Mouse (Mus musculus) myocyte (in vitro differentiated cells): ENCODE data around the gene Slc5a4a.

Experiments
- E2F4 ChIP-seq: IDR thresholded peaks from one replicate; pipeline ENCODE4 v1.6.1; 2011; ENCODE audit warnings: mild to moderate bottlenecking, control low read depth, moderate library complexity; ENCODE audit not compliant: insufficient read depth
- POLR2A ChIP-seq: IDR thresholded peaks from one replicate; pipeline ENCODE4 v1.6.1; 2011; ENCODE audit warnings: low read depth, mild to moderate bottlenecking, control low read depth, moderate library complexity; ENCODE audit not compliant: insufficient read length
- SRF ChIP-seq: IDR thresholded peaks from one replicate; pipeline ENCODE4 v1.6.1; 2011; ENCODE audit warnings: low read depth; ENCODE audit not compliant: control insufficient read depth, insufficient read length

DNA sequence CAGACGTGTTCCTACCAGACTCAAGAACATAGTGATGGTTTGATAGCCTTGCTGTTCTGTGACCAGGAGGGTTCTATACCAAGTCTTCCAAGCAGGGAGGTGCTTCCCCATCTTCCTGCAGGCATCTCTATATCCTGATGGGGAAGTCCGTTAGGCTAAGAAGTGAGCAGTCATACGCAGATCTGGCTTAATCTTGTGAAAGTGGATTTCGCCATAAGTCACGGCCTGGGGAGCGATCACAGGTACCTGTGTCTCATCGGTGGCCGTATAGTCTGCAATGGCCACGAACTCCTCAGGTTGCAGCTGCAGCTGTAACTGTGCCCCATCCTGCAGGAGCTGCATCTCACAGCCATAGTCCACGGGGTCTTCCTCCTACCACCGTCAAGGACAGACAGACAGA lies 78.7 kb downstream of the Slc5a4a start:
- TF ChIP-seq E2F4 = no peak
- no peak for TF ChIP-seq POLR2A
- no peak for TF ChIP-seq SRF
